Mouse (Mus musculus): ENCODE data around the gene Gm20388. TPM values are rescaled to one million over a fixed set of nuclear protein-coding genes. Genes with fewer than 3 reads are reported as not detected.

Gene Gm20388
- polyA plus RNA-seq, 1 experiment from 2014 or later, result 12.4 TPM

- Histone ChIP-seq H3K27ac (ENCODE audit: low read depth, low read length) (no peak overlapping the region), H3K4me2 (ENCODE audit: low read length) (no peak overlapping the region), H3K4me1 (ENCODE audit: control insufficient read depth, insufficient read depth, low read depth, low read length) (no peaks in the 10 kb centered on the region), H3K36me3 (ENCODE audit: control insufficient read depth, insufficient read depth, low read length) (no peaks in the 10 kb centered on the region), H3K4me3 (ENCODE audit: low read length) (no peak overlapping the region), H3K9me3 (ENCODE audit: control insufficient read depth, low read length) (no peaks in the 10 kb centered on the region), H3K27me3 (replicated peaks; ENCODE audit: control insufficient read depth, insufficient read depth, low read length) (no peaks in the 10 kb centered on the region), H3K9ac (ENCODE audit: low read depth, low read length) (no peak overlapping the region)
- ATAC-seq, result no peak
- 65% methylated on average over 6 of the region's 6 CpGs for WGBS
Measured at GRCm38 (mm10) chr8:122079093-122079492, 2168.5 kb downstream of the Gm20388 start.

GRCm38 (mm10) chr8:122080347-122080746 is 2169.7 kb downstream of the Gm20388 start:
- Histone ChIP-seq H3K36me3 (ENCODE audit: control insufficient read depth, insufficient read depth, low read length) (no peaks in the 10 kb centered on the region), H3K27me3 (replicated peaks; ENCODE audit: control insufficient read depth, insufficient read depth, low read length) (no peaks in the 10 kb centered on the region), H3K9ac (ENCODE audit: low read depth, low read length) (no peak overlapping the region), H3K27ac (ENCODE audit: low read depth, low read length) (no peak overlapping the region), H3K4me1 (ENCODE audit: control insufficient read depth, insufficient read depth, low read depth, low read length) (no peaks in the 10 kb centered on the region), H3K4me3 (ENCODE audit: low read length) (no peak overlapping the region), H3K4me2 (ENCODE audit: low read length) (no peak overlapping the region), H3K9me3 (ENCODE audit: control insufficient read depth, low read length) (no peaks in the 10 kb centered on the region)
- 56% methylated on average over 5 of the region's 5 CpGs for whole genome bisulfite sequencing
- no peak for ATAC-seq

- no peaks in the 10 kb centered on the region; the same call in 1 of the 2 replicates for H3K4me1 ChIP-seq (ENCODE audit: control insufficient read depth, insufficient read depth, low read depth, low read length)
- ATAC-seq, result no peak
- H3K4me3 ChIP-seq (ENCODE audit: low read length), result no peak overlapping the region
- no peaks in the 10 kb centered on the region for H3K36me3 ChIP-seq (ENCODE audit: control insufficient read depth, insufficient read depth, low read length)
- H3K9me3 ChIP-seq (ENCODE audit: control insufficient read depth, low read length), result no peaks in the 10 kb centered on the region
- no peak overlapping the region for H3K4me2 ChIP-seq (ENCODE audit: low read length)
- 82% methylated on average over 6 of the region's 6 CpGs for WGBS
- H3K27me3 ChIP-seq (replicated peaks; ENCODE audit: control insufficient read depth, insufficient read depth, low read length), result no peaks in the 10 kb centered on the region
- no peak overlapping the region for H3K27ac ChIP-seq (ENCODE audit: low read depth, low read length)
- no peak overlapping the region for H3K9ac ChIP-seq (ENCODE audit: low read depth, low read length)
Measured at GRCm38 (mm10) chr8:122083401-122083800, 2172.8 kb downstream of the Gm20388 start.

GRCm38 (mm10) chr8:122084145-122084544 is 2173.5 kb downstream of the Gm20388 start:
- WGBS, result 18% methylated on average over 3 of the region's 3 CpGs
- H3K36me3 ChIP-seq (ENCODE audit: control insufficient read depth, insufficient read depth, low read length), result no peaks in the 10 kb centered on the region

GRCm38 (mm10) chr8:122084726-122085410 is 2174.2 kb downstream of the Gm20388 start:
- H3K9me3 ChIP-seq (ENCODE audit: control insufficient read depth, low read length), result no peaks in the 10 kb centered on the region
- no peaks in the 10 kb centered on the region for H3K36me3 ChIP-seq (ENCODE audit: control insufficient read depth, insufficient read depth, low read length)
- no peak overlapping the region for H3K27ac ChIP-seq (ENCODE audit: low read depth, low read length)
- ATAC-seq, result no peak
- H3K9ac ChIP-seq (ENCODE audit: low read depth, low read length), result no peak overlapping the region
- no peaks in the 10 kb centered on the region for H3K27me3 ChIP-seq (replicated peaks; ENCODE audit: control insufficient read depth, insufficient read depth, low read length)
- no peaks in the 10 kb centered on the region; the same call in 1 of the 2 replicates for H3K4me1 ChIP-seq (ENCODE audit: control insufficient read depth, insufficient read depth, low read depth, low read length)
- 68% methylated on average over 15 of the region's 15 CpGs for WGBS
- H3K4me3 ChIP-seq (ENCODE audit: low read length), result no peak overlapping the region
- no peak overlapping the region for H3K4me2 ChIP-seq (ENCODE audit: low read length)

More at GRCm38 (mm10) chr8:122084145-122084544, 2173.5 kb downstream of the Gm20388 start:
- Histone ChIP-seq H3K9me3 (ENCODE audit: control insufficient read depth, low read length) (no peaks in the 10 kb centered on the region), H3K4me2 (ENCODE audit: low read length) (no peak overlapping the region), H3K4me1 (ENCODE audit: control insufficient read depth, insufficient read depth, low read depth, low read length) (no peaks in the 10 kb centered on the region; the same call in 1 of the 2 replicates), H3K9ac (ENCODE audit: low read depth, low read length) (no peak overlapping the region), H3K27me3 (replicated peaks; ENCODE audit: control insufficient read depth, insufficient read depth, low read length) (no peaks in the 10 kb centered on the region), H3K27ac (ENCODE audit: low read depth, low read length) (no peak overlapping the region), H3K4me3 (ENCODE audit: low read length) (no peak overlapping the region)
- no peak for ATAC-seq

- no peak overlapping the region for H3K4me2 ChIP-seq (ENCODE audit: low read length)
- ATAC-seq, result no peak
- H3K9ac ChIP-seq (ENCODE audit: low read depth, low read length), result no peak overlapping the region
- no peaks in the 10 kb centered on the region for H3K27me3 ChIP-seq (replicated peaks; ENCODE audit: control insufficient read depth, insufficient read depth, low read length)
- H3K27ac ChIP-seq (ENCODE audit: low read depth, low read length), result no peak overlapping the region
- no peaks in the 10 kb centered on the region for H3K9me3 ChIP-seq (ENCODE audit: control insufficient read depth, low read length)
- 70% methylated on average over 12 of the region's 12 CpGs for WGBS
- H3K36me3 ChIP-seq (ENCODE audit: control insufficient read depth, insufficient read depth, low read length), result no peaks in the 10 kb centered on the region
- no peaks in the 10 kb centered on the region; the same call in 1 of the 2 replicates for H3K4me1 ChIP-seq (ENCODE audit: control insufficient read depth, insufficient read depth, low read depth, low read length)
- no peak overlapping the region for H3K4me3 ChIP-seq (ENCODE audit: low read length)
Measured at GRCm38 (mm10) chr8:122086064-122086463, 2175.4 kb downstream of the Gm20388 start.

DNA sequence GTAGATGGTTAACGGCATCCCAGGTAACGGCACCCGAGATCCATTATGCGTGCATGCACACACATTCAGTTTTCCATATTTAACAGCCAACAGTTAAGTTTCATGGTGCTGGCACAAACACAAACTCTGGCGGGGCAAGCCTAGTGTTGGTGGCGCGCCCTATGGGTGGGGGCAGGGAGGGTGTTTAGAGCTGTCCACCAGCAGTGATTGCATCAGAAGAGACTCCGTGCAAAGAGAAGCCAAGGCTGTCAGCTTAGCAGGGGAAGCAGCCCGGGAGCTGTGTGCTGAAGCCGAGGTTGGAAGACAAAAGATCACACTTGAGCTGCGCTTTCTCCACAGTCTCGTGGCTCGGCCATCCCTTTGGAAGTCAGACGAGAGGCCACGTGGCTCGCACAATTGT is 2178.0 kb downstream of the Gm20388 start:
- no peak for ATAC-seq
- no peak overlapping the region for H3K27ac ChIP-seq (ENCODE audit: low read depth, low read length)
- H3K9ac ChIP-seq (ENCODE audit: low read depth, low read length), result no peak overlapping the region

GRCm38 (mm10) chr8:122089186-122089700 is 2178.6 kb downstream of the Gm20388 start:
- H3K4me3 ChIP-seq (ENCODE audit: low read length), result no peak overlapping the region
- ATAC-seq, result no peak
- H3K4me1 ChIP-seq (ENCODE audit: control insufficient read depth, insufficient read depth, low read depth, low read length), result no peaks in the 10 kb centered on the region; the same call in 1 of the 2 replicates
- H3K27ac ChIP-seq (ENCODE audit: low read depth, low read length), result no peak overlapping the region
- no peaks in the 10 kb centered on the region for H3K27me3 ChIP-seq (replicated peaks; ENCODE audit: control insufficient read depth, insufficient read depth, low read length)
- no peak overlapping the region for H3K4me2 ChIP-seq (ENCODE audit: low read length)
- no peak overlapping the region for H3K9ac ChIP-seq (ENCODE audit: low read depth, low read length)
- no peaks in the 10 kb centered on the region for H3K9me3 ChIP-seq (ENCODE audit: control insufficient read depth, low read length)
- 93% methylated on average over 7 of the region's 7 CpGs for WGBS
- H3K36me3 ChIP-seq (ENCODE audit: control insufficient read depth, insufficient read depth, low read length), result no peaks in the 10 kb centered on the region

More for the DNA sequence above, 2178.0 kb downstream of the Gm20388 start:
- no peaks in the 10 kb centered on the region; the same call in 1 of the 2 replicates for H3K4me1 ChIP-seq (ENCODE audit: control insufficient read depth, insufficient read depth, low read depth, low read length)
- no peaks in the 10 kb centered on the region for H3K9me3 ChIP-seq (ENCODE audit: control insufficient read depth, low read length)
- 81% methylated on average over 16 of the region's 16 CpGs for WGBS
- no peak overlapping the region for H3K4me3 ChIP-seq (ENCODE audit: low read length)
- H3K4me2 ChIP-seq (ENCODE audit: low read length), result no peak overlapping the region
- no peaks in the 10 kb centered on the region for H3K36me3 ChIP-seq (ENCODE audit: control insufficient read depth, insufficient read depth, low read length)
- no peaks in the 10 kb centered on the region for H3K27me3 ChIP-seq (replicated peaks; ENCODE audit: control insufficient read depth, insufficient read depth, low read length)

GRCm38 (mm10) chr8:122092476-122092875 is 2181.8 kb downstream of the Gm20388 start:
- Histone ChIP-seq H3K4me1 (ENCODE audit: control insufficient read depth, insufficient read depth, low read depth, low read length) (no peaks in the 10 kb centered on the region; the same call in 1 of the 2 replicates), H3K27me3 (replicated peaks; ENCODE audit: control insufficient read depth, insufficient read depth, low read length) (no peaks in the 10 kb centered on the region), H3K4me3 (ENCODE audit: low read length) (no peak overlapping the region), H3K4me2 (ENCODE audit: low read length) (no peak overlapping the region), H3K27ac (ENCODE audit: low read depth, low read length) (no peak overlapping the region), H3K9me3 (ENCODE audit: control insufficient read depth, low read length) (no peaks in the 10 kb centered on the region), H3K9ac (ENCODE audit: low read depth, low read length) (no peak overlapping the region), H3K36me3 (ENCODE audit: control insufficient read depth, insufficient read depth, low read length) (no peaks in the 10 kb centered on the region)
- ATAC-seq, result no peak
- WGBS, result 62% methylated on average over 5 of the region's 5 CpGs
